Mouse (Mus musculus) cerebellum, adult 2 months (tissue): ENCODE results near the gene N4bp1. TPM values are rescaled to one million over a fixed set of nuclear protein-coding genes. Genes with fewer than 3 reads are reported as not detected.
A peak's percentile ranks its signal among the peaks of the same experiment; 100 is the strongest.

ENCODE experiments used
- DNase-seq, 2 experiments: peaks; one replicate each; pipeline ENCODE4 v3.0.0; 2021
- H3K27ac ChIP-seq: fragments of 200-500 bp; 2 replicates; pipeline ENCODE4 v1.5.1; 2012; ENCODE audit warnings: low read length, control low read depth, inconsistent platforms; ENCODE audit not compliant: insufficient read depth
- H3K27me3 ChIP-seq: fragments of 200-500 bp; 2 replicates; pipeline ENCODE4 v1.6.1; 2012; ENCODE audit warnings: inconsistent platforms, mild to moderate bottlenecking, low read length, moderate library complexity; ENCODE audit not compliant: control insufficient read depth, insufficient read depth
- H3K4me1 ChIP-seq: fragments of 200-500 bp; 2 replicates; pipeline ENCODE4 v1.6.1; 2011; ENCODE audit warnings: low read length; ENCODE audit not compliant: control insufficient read depth, insufficient read depth
- H3K4me3 ChIP-seq: fragments of 200-500 bp; replicated peaks from 2 replicates; pipeline ENCODE3; 2011; ENCODE audit warnings: mild to moderate bottlenecking, low read depth, low read length, control low read depth; ENCODE audit not compliant: insufficient read depth
- CTCF ChIP-seq: fragments of 200-500 bp; IDR thresholded peaks from 2 replicates; pipeline ENCODE4 v1.5.1; 2011; ENCODE audit warnings: low read depth, mild to moderate bottlenecking, control low read depth, low read length, moderate library complexity, borderline replicate concordance; ENCODE audit not compliant: insufficient read depth
- POLR2A ChIP-seq: fragments of 200-500 bp; IDR thresholded peaks from 2 replicates; pipeline ENCODE4 v1.6.1; 2011; ENCODE audit warnings: low read length, control low read depth, borderline replicate concordance; ENCODE audit not compliant: insufficient read depth
- WGBS: fragments of 180-500 bp; shearing (Covaris S2); methylation state at CpG from one replicate; pipeline ENCODE4 v1.1.7; 2018; 5-methylcytosine and 5-hydroxymethylcytosine counted together
- polyA plus RNA-seq: library from polyadenylated mRNA; depleted of rRNA; stranded (reverse); fragments of >200 nt; gene quantifications from 2 replicates; pipeline ENCODE4 v1.2.3, GENCODE M21; 2012

N4bp1 gene
- polyA plus RNA-seq, 1 experiment: 20.2 TPM

DNA sequence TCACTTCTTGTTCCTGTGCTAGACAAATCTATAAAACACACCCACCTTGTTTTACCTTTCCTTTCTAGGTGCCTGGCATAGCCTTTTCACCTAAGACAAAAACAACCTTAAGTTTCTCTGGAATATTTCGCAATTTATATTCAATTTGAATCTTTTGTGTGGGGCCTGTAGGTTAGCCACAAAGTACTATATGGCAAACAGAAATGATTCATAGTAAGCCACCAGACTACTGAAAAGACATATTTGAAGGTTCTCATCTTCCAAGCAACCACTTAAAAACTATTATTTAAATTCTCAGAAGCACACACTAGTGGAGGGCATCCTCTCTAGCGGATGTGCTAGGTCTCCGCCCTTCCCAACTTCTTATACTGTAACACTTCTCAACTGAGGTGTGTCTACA, 32.6 kb downstream of the N4bp1 start:
- H3K27me3 ChIP-seq: no peaks in the 10 kb centered on the region
- H3K27ac ChIP-seq: no peak overlapping the region
- peaks cover 10% of the 10 kb centered on the region for H3K4me1 ChIP-seq
- TF ChIP-seq POLR2A (no peak), CTCF (no peak)
- 95% methylated on average over 3 of the region's 3 CpGs for WGBS
- DNase-seq: no peak
- no peak overlapping the region for H3K4me3 ChIP-seq

DNA sequence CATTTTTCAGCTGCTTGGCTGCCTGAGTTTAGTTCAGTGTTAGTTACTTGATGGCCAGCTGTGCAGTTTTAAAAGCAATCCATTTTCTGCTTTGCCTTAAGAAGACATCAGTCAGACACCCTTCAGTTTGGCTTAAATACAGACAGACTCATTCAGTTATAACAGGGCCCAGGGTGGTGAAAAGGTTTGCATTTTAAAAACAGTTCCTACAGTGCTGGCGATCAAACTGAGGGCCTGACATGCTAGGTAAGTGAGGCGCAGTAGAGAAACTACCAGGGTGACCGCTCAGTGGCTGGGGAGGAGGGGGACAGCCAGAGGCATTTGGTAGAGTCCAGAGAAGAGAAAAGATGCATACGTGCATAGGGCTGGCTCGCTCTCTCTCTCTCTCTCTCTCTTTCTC, 36.2 kb downstream of the N4bp1 start:
- H3K27me3 ChIP-seq: no peaks in the 10 kb centered on the region
- no peak for DNase-seq
- H3K4me1 ChIP-seq: peaks cover 8% of the 10 kb centered on the region
- no peak overlapping the region for H3K27ac ChIP-seq
- no peak overlapping the region for H3K4me3 ChIP-seq
- TF ChIP-seq CTCF: no peak
- TF ChIP-seq POLR2A: no peak
- 87% methylated on average over 5 of the region's 5 CpGs for WGBS

DNA sequence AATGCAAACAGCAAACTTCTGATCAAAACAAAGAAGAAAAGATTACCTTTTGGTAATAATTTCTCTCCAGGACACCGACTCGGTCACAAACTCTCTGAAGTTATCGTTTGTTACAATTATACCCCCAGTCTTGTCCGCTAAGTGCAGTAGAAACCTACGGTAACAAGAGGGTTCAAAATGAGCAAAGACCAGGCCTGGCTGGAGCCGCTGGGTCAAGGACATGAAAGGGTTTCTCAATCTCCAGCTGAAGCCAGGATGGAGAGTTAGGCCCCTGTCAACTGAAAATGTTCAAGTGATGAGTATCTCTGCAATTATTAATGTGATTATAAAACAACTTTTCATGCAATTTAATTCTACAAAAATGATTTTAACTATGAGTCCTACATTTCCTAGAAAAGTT, 36.7 kb downstream of the N4bp1 start:
- Histone ChIP-seq H3K4me1 (peaks cover 6% of the 10 kb centered on the region; the same call in 1 of the 2 replicates), H3K4me3 (no peak overlapping the region), H3K27me3 (no peaks in the 10 kb centered on the region), H3K27ac (no peak overlapping the region)
- TF ChIP-seq POLR2A (no peak), CTCF (no peak)
- no peak for DNase-seq
- 95% methylated on average over 6 of the region's 6 CpGs for WGBS

DNA sequence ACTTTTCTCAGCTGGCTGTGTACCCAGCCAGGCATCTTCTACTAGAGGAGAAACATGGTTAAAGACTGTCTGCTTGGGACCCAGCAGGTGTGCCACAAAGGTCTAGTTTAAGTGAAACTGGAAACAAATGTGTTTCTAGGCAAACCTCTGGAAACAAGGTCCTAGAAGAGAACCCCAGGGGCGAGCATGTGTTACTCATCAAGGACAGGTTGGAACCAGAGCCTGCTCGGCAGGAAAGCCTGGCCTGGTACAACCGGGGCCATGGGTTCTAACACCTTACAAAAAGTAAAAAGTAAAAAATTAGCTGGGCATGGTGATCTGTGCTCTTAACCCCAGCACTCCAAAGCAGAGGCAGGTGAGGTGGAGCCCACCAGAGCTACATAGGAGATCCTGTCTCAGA, 38.0 kb downstream of the N4bp1 start:
- no peak for DNase-seq
- Histone ChIP-seq H3K27ac (no peak overlapping the region), H3K4me3 (no peak overlapping the region), H3K27me3 (no peaks in the 10 kb centered on the region), H3K4me1 (peaks cover 6% of the 10 kb centered on the region; the same call in 1 of the 2 replicates)
- 80% methylated on average over 3 of the region's 3 CpGs for WGBS
- TF ChIP-seq CTCF (no peak), POLR2A (no peak)

DNA sequence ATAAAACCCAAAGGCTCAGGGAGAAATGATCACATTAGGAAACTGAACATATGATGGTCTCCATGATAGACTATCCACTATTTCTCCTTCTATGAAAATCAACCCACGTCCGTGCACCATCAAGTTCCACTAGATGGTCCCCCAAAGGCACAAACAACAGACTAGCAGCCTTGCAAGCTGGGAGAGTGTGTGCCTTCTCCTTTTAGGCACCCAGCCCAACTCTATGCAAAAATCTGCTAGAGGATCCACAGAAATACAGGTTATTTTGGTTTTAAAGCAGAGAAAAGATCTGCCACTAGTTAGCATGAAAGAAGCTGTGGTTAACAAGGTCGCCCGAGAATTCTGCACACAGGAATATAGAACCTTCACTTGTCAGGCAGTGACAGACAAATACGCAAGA, 39.2 kb downstream of the N4bp1 start:
- peaks cover 11% of the 10 kb centered on the region; the same call in 1 of the 2 replicates for H3K4me1 ChIP-seq
- H3K27me3 ChIP-seq: no peaks in the 10 kb centered on the region
- 94% methylated on average over 5 of the region's 5 CpGs for WGBS
- H3K4me3 ChIP-seq: no peak overlapping the region
- no peak overlapping the region for H3K27ac ChIP-seq
- no peak for TF ChIP-seq POLR2A
- TF ChIP-seq CTCF: no peak
- no peak for DNase-seq

DNA sequence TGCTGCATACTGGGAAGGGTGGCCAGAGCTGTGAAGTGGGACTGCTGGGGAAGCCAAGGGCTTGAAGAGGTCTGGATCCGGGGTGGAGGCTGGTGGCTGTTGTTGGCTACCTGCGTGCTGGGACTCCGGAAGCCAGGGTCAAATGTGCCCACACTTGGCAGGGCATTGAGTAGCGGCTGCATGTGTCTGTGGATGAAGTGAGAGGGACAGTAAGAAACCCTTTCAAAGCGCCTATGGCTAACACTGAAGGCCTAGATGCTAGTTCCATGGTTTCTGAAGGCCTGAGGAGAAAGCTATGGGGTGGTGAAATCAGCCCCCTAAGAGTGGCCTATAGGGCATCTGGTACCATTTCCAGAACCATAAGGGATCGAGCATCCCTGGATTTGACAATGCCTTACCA, 40.2 kb downstream of the N4bp1 start:
- Histone ChIP-seq H3K27ac (no peak overlapping the region), H3K27me3 (no peaks in the 10 kb centered on the region), H3K4me3 (no peak overlapping the region), H3K4me1 (peaks cover 11% of the 10 kb centered on the region; the same call in 1 of the 2 replicates)
- WGBS: 78% methylated on average over 6 of the region's 6 CpGs
- TF ChIP-seq POLR2A: no peak
- TF ChIP-seq CTCF: no peak
- no peak for DNase-seq

DNA sequence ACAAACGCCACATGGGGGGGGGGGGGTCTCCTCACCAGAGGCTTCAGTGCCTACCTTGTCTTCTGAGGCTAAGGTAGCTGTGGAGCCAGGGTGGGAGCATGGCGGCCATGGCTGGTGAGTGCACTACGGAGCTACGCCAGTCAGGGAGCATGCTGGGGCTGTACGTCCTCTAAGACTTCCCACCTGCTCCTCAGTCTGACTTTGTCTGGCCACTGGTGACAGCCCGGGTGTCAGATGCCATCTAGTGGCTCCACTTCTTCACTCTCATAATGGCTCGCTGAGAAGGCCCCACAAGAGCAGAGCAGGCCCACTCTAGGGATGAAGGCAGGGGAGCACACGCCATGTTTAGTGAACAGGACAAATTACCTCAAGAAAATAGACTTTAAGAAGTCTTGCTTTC, 41.2 kb downstream of the N4bp1 start:
- TF ChIP-seq POLR2A (no peak), CTCF (peak; percentile 68)
- Histone ChIP-seq H3K4me1 (peaks cover 11% of the 10 kb centered on the region; the same call in 1 of the 2 replicates), H3K27ac (no peak overlapping the region), H3K27me3 (no peaks in the 10 kb centered on the region), H3K4me3 (no peak overlapping the region)
- DNase-seq: peak; percentile 45 to 52
- WGBS: 31% methylated on average over 8 of the region's 8 CpGs

DNA sequence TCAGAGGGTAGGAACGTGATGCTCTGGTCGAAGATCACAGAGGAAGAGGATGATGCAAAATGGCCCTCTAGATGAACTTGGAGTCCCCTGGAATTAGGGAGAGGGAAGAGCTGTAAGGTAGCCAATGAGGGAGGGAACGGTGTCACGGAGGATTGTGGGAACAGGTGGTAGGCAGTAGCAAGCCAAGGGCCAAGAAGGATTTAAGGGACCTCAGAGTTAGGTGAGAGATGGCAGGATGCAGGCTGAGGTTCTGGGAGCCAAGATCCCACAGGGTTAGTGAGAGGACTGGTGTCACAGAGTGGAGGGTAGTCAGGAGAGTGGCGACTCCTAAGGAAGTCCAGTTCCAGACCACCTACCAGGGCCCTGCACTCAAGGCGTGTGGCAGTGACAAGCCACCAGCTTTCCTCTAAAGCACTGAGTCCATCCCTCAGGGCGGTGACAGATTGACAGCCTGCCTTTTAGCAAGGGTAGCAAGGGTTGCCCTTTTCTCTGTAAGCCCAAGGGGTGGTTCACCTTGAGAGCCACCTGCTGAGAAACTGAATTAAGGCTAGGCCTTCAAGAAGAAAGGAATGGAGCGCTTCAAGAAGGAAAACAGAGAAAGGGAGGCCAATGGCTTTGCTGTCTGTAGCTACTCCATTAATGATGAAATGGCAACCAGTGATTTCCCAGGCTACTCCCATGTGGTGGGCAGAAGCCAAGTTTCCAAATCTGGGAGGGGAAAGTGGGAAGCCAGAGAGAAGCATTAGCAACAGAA, 43.3 kb downstream of the N4bp1 start:
- 63% methylated on average over 8 of the region's 8 CpGs for WGBS
- no peaks in the 10 kb centered on the region for H3K27me3 ChIP-seq
- TF ChIP-seq POLR2A (no peak), CTCF (no peak)

More for the DNA sequence above, 43.3 kb downstream of the N4bp1 start:
- Histone ChIP-seq H3K27ac (no peak overlapping the region), H3K4me3 (no peak overlapping the region), H3K4me1 (peaks cover 11% of the 10 kb centered on the region; the same call in 1 of the 2 replicates)
- DNase-seq: no peak
